Mouse (Mus musculus) ES-E14 (cell line): Measurements from ENCODE around the gene Scn2b.

Experiments used
- CHD2 ChIP-seq: IDR thresholded peaks from 2 replicates; pipeline ENCODE4 v1.6.1; 2014; ENCODE audit warnings: mild to moderate bottlenecking, low read depth, low read length, inconsistent platforms
- HCFC1 ChIP-seq: IDR thresholded peaks from 2 replicates; pipeline ENCODE4 v1.6.1; 2012; ENCODE audit warnings: low read length, inconsistent platforms, borderline replicate concordance; ENCODE audit not compliant: insufficient read depth
- MAFK ChIP-seq: IDR thresholded peaks from 2 replicates; pipeline ENCODE4 v1.6.1; 2014; ENCODE audit warnings: mild to moderate bottlenecking, low read depth, low read length, inconsistent platforms; ENCODE audit not compliant: insufficient read depth
- ZC3H11A ChIP-seq: IDR thresholded peaks from 2 replicates; pipeline ENCODE4 v1.6.1; 2012; ENCODE audit warnings: low read depth, mild to moderate bottlenecking, inconsistent platforms, low read length, borderline replicate concordance

DNA sequence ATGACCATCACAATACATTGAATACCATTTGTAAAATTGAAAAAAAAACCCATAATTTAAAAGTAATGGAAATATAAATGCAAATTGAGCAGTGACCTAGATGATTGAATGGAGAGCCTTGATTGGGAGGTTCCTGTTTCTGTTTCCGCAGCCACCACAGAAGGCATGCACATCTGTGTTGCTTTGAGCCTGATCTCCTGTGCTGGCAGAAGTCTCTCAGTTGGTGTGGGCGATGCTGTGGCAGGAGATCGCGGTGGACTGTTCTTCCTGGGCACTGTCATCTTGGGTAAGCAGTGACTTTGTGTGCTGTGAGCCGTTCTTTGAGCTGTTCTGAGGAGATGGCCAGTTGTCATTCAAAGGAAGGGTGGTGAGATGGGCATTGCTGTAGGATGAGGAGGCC, 38.6 kb upstream of the Scn2b start, which contains the start of gene Jaml:
- no peak for TF ChIP-seq HCFC1
- TF ChIP-seq ZC3H11A: no peak
- no peak for TF ChIP-seq MAFK
- TF ChIP-seq CHD2: no peak
